Mouse (Mus musculus) left cerebral cortex, adult 9 months (tissue): ENCODE results near the gene Nuak1.
"Not testable (repeated sequence)": the region's sequence is repeated elsewhere in the genome, so short reads cannot be mapped to it uniquely, and the experiment has no call there.

Source experiments
- DNase-seq, 2 experiments: peaks; one replicate each; pipeline ENCODE4 v3.0.0; 2022; ENCODE audit warnings: low spot score in 2 of 2

The Nuak1 gene

GRCm38 (mm10) chr10:84440541-84441433 is at the start of gene Nuak1:
Nuak1 (minus strand) TSS chr10:84440597.
- DNase-seq: peak; percentile 63 to 81

DNA sequence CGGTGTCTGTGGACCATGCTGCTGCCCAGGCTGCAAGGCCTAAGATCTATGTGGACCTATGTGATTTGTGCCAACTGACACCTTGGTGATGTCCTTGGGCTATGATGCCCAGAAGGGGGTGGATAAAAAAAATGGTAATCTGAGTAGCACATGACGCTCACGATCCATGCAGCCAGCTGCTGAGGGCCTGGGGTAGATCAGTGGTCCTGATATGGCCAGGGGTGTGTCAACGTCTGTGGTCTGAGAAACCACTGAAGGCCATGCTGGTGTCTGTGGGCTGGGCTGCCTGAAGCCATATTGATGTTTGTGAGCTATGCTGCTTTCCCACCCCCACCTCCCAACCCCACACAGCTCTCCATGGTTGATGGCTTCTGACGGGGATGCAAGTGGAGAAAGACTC is 49.7 kb upstream of the Nuak1 start:
- no peak for DNase-seq

GRCm38 (mm10) chr10:84488315-84488714 is 47.9 kb upstream of the Nuak1 start:
- peak in 1 of 2 experiments; percentile 31 for DNase-seq

DNA sequence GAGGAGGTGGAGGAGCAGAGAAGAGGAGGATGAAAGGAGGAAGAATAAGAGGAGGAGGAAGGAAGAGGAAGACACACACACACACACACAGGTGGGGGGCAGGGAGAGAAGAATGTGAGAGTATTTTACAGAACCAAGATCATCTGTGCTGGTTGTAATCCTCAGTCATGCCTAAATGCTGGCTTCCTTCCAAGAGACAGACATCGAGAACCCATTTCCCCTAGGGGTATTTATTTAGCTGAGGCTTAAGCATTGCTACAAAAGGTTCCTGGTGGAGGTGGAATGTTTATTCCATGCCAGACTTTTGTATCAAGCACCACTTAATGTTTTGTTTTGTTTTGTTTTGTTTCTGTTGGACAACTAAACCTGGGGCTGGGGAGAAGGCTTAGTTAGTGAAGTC is 44.3 kb upstream of the Nuak1 start:
- no peak for DNase-seq

GRCm38 (mm10) chr10:84483553-84483952 is 43.2 kb upstream of the Nuak1 start:
- DNase-seq: no peak

- DNase-seq: no peak
Observed at GRCm38 (mm10) chr10:84483069-84483468, 42.7 kb upstream of the Nuak1 start.

- not testable (repeated sequence) for DNase-seq
Observed at GRCm38 (mm10) chr10:84482418-84482817, 42.0 kb upstream of the Nuak1 start.

DNA sequence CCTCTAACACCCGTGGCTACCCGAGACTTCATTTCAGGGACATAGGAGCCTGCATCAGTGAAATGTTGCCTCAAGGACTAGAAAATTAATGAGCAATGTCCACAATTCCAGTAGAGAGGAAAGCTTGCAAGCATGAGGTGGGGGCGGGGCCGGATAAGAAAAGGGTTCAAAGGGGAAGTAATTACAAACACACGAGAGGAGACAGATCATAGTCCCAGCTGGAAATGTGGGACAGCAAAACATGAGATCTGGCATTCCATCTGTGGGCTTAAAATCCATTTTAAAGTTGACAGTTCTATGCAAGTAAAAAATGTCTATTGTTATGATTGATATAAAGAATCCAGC is 40.9 kb upstream of the Nuak1 start:
- DNase-seq: no peak

DNA sequence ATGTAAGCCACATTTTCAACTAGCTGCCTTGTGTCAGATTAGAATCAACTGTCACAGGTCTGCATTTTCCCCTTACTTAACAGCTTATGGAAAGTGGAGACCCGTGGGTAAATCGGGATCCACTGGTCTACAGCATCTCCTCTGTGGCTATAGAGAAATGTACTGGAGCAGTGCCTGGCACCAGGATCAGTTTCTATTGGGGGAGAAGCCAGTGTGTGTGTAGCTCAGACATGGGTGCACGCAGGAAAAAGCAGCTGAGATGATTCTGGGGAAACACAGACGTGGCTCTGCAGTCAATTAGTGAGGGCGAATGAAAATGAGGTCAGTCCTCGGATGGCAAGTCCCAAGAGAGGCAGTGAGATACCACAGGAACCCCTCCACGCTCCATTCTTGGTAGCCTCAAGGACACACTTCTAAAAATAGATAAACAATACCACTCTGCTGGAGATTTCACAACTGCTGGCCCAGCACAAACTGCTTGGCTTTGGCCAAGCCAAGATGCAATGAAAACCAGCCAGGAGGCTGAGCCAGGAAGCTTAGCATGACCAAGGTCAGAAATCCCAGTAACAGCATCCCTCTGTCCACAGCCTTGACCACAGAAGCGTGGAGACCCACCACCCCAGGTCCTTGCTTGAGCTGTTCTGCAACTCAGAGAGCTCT is 40.4 kb upstream of the Nuak1 start:
- DNase-seq: no peak

GRCm38 (mm10) chr10:84480146-84480545 is 39.7 kb upstream of the Nuak1 start:
- DNase-seq: no peak

GRCm38 (mm10) chr10:84477613-84478076 is 37.2 kb upstream of the Nuak1 start:
- DNase-seq: no peak

DNA sequence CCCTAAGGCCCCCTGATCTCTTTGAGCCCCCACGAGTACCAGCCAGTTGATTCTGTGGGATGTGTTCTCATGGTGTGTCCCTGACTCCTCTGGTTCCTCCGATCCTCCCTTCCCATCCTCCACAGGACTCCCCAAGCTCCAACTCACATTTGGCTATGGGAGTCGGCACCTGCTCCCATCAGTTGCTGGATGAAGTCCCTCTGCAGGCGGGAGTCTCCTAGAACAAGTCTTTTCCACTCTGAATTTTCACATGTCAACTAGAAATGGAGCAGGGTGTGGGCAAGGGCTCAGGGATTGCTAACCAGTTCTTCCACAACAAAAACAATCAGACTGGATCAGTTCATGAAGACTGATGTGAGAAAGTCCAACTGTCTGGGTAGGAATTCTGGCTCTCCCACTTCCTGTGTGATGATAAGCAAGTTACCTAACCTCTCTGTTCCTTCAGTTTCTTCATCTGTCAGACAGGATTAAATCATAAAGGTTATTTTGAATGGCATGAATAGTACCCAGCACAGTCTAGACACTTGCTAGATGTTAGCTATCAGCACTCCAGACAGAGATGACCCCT is 36.7 kb upstream of the Nuak1 start:
- no peak for DNase-seq

- no peak for DNase-seq
Observed at GRCm38 (mm10) chr10:84467555-84468164, 27.3 kb upstream of the Nuak1 start.

- DNase-seq: no peak
Observed at GRCm38 (mm10) chr10:84465511-84465910, 25.1 kb upstream of the Nuak1 start.

- DNase-seq: no peak
Observed at GRCm38 (mm10) chr10:84460420-84461101, 20.2 kb upstream of the Nuak1 start.

DNA sequence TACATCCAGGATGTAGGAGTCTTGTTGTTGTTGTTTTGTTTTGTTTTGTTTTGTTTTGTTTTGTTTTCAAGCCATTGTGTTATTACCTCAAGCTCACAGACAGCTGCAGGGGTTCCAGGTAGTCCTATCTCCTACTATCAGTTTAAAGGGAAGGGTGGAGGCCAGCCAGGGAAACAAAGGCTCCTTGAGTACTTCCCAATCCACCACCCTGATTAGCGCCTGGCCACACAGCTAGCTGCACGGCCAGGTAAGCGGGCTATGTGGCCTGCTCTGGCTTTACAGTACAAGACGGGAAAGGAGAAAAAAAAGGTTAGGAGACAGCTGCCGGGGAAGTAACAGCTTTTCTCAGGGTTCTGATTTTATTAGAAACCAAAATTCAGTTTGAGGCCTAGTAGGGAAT is 17.7 kb upstream of the Nuak1 start:
- no peak for DNase-seq

DNA sequence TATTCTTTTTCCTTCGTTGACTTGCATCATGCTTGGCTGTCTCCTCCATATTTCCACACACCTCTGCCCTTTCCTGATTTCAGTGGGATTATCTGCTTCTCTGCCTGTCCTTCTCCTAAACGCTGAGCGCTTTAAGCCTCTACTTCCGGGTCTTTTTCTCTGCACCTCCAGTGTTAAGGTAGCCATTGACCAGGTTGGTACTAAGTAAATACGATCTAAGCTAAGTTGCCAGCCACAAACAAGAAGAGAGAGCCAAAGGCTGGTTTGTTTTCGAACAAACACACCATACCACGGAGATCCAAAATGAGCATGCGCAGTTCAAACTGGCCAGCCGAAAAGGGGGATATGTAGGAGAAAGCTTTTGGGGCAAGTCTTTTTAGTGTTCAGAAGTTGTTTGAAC is 17.1 kb upstream of the Nuak1 start:
- DNase-seq: no peak

- DNase-seq: no peak
Observed at GRCm38 (mm10) chr10:84456632-84457320, 16.4 kb upstream of the Nuak1 start.

GRCm38 (mm10) chr10:84451883-84452282 is 11.5 kb upstream of the Nuak1 start:
- no peak for DNase-seq

DNA sequence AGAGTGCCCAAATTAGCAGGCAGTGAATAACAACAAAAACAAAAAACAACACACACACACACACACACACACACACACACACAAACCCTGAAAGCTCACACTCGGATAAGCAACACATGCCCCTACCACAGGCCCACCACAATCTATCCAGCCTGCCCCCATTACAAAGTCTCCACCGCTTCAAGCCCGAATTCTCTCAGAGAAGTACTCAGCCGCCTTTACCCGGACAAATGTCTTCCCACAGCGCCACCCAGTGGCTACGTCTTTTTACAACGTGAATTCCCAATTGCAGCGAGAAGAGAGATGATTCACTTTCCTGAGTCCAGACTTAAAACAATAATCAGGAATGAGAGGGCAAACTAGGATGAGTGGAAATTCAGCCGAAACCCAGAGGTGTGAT is 10.3 kb upstream of the Nuak1 start:
- DNase-seq: peak in 1 of 2 experiments; percentile 90

GRCm38 (mm10) chr10:84449733-84450132 is 9.3 kb upstream of the Nuak1 start:
- DNase-seq: no peak
